Mouse (Mus musculus): ENCODE measurements at regions not wholly inside any gene's neighbourhood (a gene's known extent, or its start where the extent isn't known, plus 50 kb on each side); places are given as distances from the start of the nearest gene placed in this dataset.

DNA sequence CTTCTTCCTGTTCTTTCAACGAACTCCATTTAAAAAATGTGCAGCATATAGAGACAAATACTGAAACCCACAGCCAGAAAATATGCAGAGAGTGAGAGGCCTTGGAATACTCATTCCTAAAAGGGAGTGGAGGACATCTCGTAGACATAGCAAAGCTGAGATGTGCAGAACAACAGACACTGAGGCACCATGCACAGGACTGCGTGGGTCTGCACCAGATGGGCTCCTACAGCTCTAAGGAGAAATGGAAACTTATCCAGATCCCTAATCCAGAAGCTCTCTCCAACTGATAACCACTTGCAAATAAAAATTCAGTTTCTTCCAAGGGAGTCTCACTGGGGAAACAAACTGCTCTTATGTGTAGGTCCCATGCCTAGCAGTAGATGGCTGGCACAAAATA, 101.6 kb downstream of the Slc25a24 start:
- no peak for DNase-seq (ENCODE audit: low spot score in 2 of 2)

DNA sequence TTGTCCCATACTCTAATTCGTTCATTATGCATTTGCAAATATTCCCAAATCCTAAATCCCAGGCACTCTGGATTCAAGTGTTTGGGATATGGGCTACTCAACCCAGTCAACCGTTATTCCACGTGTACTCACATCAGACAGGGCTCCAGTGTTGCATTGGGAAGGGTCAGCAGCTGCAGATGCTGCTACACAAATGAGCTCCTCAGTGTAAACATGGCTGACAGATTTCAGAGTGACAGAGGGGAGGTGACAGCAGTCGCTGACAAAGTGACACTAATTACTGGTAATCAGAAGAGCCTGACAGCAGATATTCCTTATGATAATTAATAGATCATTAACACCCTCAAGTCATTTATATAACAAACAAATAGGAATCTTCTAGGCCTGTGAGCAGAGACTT, 106.2 kb upstream of the Vav3 start:
- no peak for DNase-seq (ENCODE audit: low spot score in 2 of 2)

DNA sequence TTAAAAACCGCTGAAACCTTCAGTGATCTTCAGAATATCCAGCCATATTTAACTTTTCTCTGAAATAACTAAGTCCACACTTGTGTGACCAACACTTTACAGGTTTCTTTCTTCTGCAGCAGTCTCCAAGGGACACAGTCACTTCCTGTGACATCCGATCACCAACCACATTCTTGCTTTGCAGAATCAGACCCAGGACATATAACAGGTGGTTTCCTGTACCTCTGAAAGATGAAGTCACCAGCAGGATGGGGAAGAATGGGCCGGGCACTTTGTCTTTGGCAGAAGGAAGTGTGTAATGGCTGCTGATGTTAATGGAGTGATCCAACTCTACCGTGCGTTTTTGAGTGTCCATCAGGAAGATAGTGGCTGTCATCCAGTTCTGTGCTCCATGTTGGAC, 103.5 kb upstream of the Vav3 start:
- DNase-seq (ENCODE audit: low spot score in 2 of 2), result no peak

DNA sequence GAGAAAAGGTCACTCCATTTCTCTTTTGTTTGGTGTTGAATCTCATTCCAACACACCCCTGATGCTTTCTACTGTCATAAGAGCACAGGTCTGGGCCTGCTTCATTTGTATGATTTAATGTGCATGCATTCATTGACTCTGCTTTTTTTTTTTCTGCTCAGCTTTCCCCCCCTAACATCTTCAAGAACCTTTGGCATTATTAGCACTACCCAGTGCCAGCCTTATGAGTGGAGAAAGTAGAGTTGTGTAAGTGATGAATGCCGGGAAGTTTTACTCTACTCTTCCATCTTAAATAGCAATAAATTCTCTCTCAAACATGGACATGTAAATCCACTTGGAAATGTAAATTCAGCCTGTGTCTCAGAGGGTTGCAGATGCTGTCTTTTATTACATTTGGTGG, 97.0 kb upstream of the Vav3 start:
- DNase-seq (ENCODE audit: low spot score in 2 of 2), result no peak

DNA sequence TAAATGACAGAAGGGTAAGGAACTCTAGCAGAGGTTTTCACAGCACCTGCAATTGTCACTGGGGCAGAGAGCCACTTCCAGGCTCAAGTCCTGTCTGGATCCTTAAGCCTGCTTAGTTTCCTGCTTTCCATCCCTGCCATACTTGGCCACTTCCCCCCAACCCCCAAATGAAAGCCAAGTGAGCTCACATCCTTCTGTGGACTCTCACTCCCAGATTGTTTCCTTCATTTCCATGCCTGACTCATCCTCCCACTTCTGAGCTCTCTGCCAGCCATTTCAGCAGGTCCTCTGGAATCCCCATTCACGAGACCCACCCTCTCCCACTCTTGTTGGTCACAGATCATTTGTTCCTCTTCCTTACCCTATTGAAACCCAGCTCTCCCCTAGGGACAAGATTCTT, 91.7 kb upstream of the Vav3 start:
- DNase-seq (ENCODE audit: low spot score in 2 of 2), result no peak

DNA sequence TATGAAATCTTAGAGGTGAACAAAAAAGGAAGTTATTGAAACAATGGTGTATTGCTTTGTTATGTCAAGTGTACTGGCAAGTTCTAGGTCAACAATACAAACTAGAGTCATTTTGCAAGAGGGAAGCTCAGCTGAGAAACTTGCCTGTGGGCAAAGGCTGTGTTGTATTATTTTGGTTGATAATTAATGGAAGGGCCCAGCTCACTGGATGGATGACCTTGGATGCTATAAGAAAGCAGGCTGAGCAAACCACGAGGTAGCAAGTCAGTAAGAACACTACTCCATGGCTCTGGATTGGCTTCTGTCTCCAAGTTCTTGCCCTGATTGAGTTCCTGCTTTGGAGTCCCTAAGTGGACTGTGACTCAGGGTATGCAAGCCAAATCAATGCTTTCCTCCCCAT, 91.1 kb upstream of the Vav3 start:
- DNase-seq (ENCODE audit: low spot score in 2 of 2), result no peak

DNA sequence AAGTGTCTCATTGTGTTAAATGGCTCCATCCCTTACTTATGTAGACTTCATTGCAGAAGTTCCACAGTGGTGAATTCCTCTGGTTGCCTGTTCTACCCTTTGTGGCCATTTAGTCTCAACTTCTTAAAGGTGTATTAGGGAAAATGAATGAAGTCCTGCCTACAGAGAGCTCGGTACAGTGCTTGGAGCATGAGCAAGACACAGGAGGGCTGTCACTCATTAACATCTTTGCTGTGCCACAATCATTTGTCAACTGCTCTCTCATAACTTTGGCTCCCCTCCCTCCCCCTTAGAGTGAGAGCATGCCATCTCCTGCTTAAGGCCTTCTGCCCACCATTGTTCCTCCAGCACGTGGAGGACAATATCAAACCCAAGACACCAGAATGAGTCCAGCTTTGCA, 90.5 kb upstream of the Vav3 start:
- DNase-seq (ENCODE audit: low spot score in 2 of 2), result no peak

DNA sequence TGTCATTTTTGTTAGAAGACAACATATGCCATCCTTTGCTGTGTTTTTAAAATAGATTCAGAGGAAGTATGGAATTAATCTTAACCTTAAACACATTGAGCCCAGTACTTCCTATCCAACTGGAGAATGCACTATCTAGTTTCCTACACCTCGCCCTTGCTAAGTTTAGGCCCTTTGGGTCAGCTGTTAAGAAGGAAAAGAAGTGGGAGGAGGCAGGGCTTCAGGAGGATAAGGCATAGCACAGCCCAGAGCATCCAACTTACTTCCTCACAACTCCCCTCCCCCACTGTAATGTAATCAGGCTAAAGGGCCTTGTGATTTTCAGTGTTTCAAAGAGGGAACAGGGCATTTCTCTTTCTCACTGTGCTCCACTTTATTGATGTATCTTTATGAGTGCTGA, 88.7 kb upstream of the Vav3 start:
- no peak for DNase-seq (ENCODE audit: low spot score in 2 of 2)

DNA sequence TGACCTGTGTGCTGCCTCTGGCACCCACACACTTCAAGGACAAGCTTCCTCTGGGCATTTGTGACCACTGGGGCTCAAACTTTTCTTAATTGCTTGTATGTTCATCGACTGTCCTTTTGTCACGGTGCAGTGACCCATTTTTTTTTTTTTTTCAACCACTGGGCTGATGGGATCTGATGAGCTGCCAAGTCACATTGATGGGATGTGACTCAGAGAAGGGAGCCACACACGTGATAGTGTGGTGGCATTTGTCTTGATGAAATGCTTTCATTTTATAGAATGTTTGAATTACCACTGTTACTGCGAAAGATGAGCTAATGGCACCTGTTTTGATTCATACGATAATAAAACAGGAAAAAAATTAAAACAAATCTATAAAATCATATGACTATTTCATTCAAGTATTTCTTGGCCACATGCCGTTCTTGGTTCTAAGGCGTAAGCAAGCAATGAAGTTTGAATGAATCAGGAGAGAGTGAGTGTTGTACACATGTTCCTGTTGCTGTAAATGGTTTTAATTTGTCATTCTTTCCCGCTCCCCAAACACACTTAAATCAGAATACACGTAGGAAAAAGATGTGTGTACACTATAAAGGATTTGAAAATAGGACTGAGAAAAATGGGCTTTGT, 86.3 kb upstream of the Vav3 start:
- DNase-seq (ENCODE audit: low spot score in 2 of 2), result no peak

DNA sequence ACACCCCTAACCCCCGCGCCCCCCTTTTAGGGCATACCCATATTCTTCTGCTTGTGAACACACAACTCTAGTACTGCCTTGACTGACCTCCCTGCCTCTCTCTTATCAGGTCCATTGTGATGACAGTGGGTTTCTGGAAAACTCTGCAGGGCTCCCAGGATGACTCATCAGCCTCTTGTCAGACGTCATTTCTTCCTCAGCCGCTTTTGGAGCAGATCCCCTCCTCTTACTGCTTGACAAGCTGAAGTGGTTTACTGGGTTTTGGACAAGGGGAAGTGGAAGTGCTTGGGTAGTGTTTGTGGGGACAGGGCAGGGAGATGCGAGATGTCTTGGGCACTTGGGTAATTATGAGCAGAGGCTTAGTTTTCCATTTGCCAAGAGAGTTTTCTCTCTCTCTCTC, 85.5 kb upstream of the Vav3 start:
- DNase-seq (ENCODE audit: low spot score in 2 of 2), result no peak

DNA sequence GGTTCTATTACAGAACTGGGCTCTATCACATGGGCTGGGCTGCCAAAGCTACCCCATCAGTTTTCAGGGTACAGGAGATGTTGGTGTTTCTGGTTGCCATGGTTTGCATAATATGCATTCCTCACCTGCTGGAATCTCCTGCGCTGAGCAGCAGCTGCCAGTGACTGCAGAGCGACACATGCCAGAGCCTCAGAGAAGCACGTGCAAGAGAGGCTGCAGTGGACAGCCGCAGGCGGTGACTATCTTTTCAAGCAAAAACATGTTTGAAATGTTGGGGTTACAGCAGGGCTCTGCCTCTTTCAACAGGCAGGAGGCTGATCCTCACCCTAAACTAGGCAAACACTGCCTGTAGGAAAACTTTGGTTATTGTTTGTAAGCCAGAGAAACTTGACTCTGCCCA, 83.7 kb upstream of the Vav3 start:
- DNase-seq (ENCODE audit: low spot score in 2 of 2), result no peak

DNA sequence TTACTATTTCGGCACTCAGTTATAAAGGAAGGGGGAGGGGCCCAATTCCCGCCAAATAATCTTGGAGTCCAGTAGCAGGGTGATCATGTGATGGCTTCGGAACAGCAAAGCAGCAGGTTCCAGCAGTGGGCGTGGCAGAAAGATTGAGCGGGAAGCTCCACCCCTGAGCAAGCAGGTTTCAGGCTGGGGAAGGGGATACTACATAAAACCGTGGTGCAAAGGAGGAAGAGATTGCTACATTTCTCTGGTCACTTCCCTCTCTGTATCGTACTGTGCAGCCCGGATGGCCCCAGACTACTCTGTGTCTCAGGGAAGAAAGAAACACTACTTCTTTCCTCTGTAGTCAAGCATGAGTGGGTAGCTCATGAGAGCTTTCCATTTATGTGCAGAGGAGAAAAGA, 73.5 kb upstream of the Vav3 start:
- peak in 1 of 2 experiments; percentile 15 for DNase-seq (ENCODE audit: low spot score in 2 of 2)

DNA sequence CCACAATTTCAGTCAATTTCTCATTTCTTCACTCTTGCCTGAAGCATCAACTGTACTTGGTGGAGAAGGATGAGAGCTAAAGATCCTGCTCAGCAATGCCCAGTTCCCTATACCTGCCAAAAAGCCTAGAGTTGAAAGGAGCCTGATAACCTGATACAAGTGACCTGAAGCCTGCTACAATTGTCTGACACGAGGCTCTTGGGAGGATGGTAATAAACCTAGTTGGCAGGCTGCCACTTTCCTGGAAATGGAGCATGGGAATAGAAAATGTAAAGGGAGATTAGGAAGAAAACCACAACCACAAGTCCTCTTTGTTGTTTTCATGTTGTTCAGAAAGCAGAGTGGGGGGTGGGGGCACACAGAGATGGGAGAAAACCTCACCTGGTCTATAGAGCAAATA, 69.7 kb upstream of the Vav3 start:
- no peak for DNase-seq (ENCODE audit: low spot score in 2 of 2)

DNA sequence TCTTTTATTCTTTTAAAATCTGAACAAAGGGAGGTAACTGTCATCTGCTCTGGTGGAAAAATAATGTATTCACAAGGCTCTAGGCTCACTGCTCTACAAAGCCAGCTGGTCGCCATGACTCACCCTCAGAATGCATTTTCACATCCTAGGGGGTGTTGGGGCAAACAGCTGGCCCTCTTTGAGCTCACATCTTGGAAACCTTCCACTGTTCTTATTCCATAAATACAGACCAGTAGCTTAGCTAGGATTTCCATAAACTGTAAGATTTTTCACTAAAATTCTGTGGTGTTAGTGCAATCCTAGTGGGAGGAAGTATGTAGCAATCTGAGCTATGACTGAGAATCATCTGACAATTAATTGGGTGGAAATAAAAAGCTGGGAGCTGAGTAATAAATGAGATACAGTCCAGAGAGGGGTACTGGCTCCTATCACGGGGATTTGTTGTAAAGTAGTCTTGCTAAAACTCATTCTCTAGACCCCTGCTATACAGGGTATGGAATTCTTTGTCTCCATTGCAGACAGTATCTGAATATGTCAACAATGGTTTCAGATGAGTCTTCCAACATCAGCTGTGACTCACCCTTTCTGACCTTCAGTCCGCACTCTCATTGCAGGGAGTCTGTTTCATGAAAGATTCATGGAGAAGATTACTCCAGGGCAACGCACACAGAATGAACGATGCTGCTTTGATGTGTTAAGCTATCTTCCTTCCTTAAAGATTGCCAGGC, 67.2 kb upstream of the Vav3 start:
- no peak for DNase-seq (ENCODE audit: low spot score in 2 of 2)

DNA sequence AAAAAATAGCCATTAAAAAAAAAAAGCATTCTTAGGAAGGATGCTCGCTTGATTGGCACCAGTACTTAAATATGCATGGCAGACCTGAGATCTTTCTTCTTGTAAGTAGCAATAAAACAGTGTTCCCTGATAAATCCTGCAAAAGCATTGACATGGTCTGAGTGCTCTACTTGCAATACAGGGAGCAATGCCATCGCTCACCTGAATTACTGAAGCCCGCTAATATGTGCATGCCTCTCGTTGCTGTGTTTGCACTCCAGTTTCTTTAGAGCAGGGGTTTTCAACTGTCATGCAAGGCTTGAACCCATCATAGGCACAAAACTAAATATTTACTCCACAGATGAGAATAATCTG, 66.7 kb upstream of the Vav3 start:
- no peak for DNase-seq (ENCODE audit: low spot score in 2 of 2)

DNA sequence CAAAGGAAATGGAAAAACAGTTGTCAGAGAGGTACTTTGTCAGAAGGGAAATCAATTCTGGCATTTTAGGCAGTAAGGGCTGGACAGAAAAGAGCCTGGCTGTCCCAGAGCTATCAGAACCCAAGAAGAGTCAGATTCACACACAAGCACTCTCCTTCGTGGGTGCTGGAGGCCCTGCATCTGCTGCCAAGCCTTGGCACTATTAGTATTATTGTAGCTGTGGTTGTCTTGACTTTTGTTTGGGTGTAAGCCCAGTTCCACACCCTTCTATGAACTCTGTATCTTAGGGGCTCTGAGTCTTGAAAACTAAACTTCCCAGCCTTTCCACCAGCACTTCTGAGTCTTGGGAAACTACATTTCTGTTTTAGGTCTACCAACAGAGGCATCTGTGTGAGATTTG, 61.4 kb upstream of the Vav3 start:
- DNase-seq (ENCODE audit: low spot score in 2 of 2), result no peak

DNA sequence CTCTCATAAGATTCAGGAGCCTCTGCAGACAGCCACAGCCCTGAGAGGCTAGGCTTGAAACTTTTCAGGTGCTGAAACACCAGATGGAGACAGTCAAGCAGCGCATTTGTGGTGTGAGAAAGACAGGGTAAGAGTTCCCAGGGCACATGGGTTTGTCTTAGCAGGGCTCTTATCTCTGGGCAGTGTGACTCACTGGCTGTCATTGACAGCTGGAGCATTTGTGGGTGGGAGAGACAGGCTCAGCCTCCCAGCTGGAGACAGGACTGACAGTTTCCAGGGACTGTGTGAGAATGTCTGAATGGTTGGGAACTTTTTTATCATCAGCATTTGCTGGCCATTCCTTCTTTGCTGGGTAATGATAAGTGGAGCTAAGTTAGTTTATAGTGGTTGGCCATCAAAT, 53.9 kb upstream of the Vav3 start:
- DNase-seq (ENCODE audit: low spot score in 2 of 2), result no peak

All from spleen, postnatal 10 days (tissue).